Mouse (Mus musculus) heart, postnatal 0 days (tissue): ENCODE results near the gene Ano6. TPM values are rescaled to one million over a fixed set of nuclear protein-coding genes. Genes with fewer than 3 reads are reported as not detected.

Source experiments
- ATAC-seq: fragments of 200-750 bp; cut with Nextera tagmentation; 2 replicates; pipeline ENCODE4 v1.8.0; 2017; ENCODE audit warnings: low read depth, moderate number of reproducible peaks, moderate library complexity; ENCODE audit not compliant: insufficient read depth
- DNase-seq: peaks from one replicate; pipeline ENCODE4 v3.0.0-alpha.2; 2016; ENCODE audit warnings: low spot score
- H3K27ac ChIP-seq: fragments of 300-500 bp; sonication (generic); 2 replicates; pipeline ENCODE4 v1.5.1; 2014; ENCODE audit warnings: low read depth, mild to moderate bottlenecking
- H3K27me3 ChIP-seq: fragments of 300-500 bp; sonication (generic); 2 replicates; pipeline ENCODE4 v1.6.1; 2014; ENCODE audit warnings: low read length, mixed read lengths; ENCODE audit not compliant: control insufficient read depth, insufficient read depth
- H3K36me3 ChIP-seq: fragments of 300-500 bp; sonication (generic); replicated peaks from 2 replicates; pipeline ENCODE4 v1.6.1; 2014; ENCODE audit warnings: low read length, mixed read lengths; ENCODE audit not compliant: control insufficient read depth, insufficient read depth
- H3K4me1 ChIP-seq: fragments of 300-500 bp; sonication (generic); 2 replicates; pipeline ENCODE4 v1.6.1; 2014; ENCODE audit warnings: antibody characterized with exemption; ENCODE audit not compliant: control insufficient read depth, insufficient read depth
- H3K4me2 ChIP-seq: fragments of 300-500 bp; sonication (generic); 2 replicates; pipeline ENCODE4 v1.6.1; 2014; ENCODE audit warnings: low read depth, mild to moderate bottlenecking, low read length, moderate library complexity
- H3K4me3 ChIP-seq: fragments of 300-500 bp; sonication (generic); 2 replicates; pipeline ENCODE4 v1.5.1; 2014; ENCODE audit warnings: low read depth, low read length
- H3K9ac ChIP-seq: fragments of 300-500 bp; sonication (generic); replicated peaks from 2 replicates; pipeline ENCODE4 v1.6.1; 2014; ENCODE audit warnings: low read depth, low read length, mixed read lengths
- H3K9me3 ChIP-seq: fragments of 300-500 bp; sonication (generic); replicated peaks from 2 replicates; pipeline ENCODE4 v1.6.1; 2016; ENCODE audit warnings: low read length; ENCODE audit not compliant: control insufficient read depth
- CTCF ChIP-seq: IDR thresholded peaks from 2 replicates; pipeline ENCODE4 v1.5.1; 2016; ENCODE audit warnings: antibody characterized with exemption, control low read depth, low read depth
- EP300 ChIP-seq: IDR thresholded peaks from 2 replicates; pipeline ENCODE4 v1.6.1; 2016; ENCODE audit warnings: antibody characterized with exemption, low read depth
- WGBS: fragments of 180-500 bp; shearing (Covaris S2); extraction: QIAGEN DNeasy Blood & Tissue Kit; methylation state at CpG from one replicate; pipeline ENCODE4 v1.1.7; 2014; 5-methylcytosine and 5-hydroxymethylcytosine counted together
- polyA plus RNA-seq: library from polyadenylated mRNA; unstranded; fragments of >200 nt; fragmentation: Nextera tagmentation; extraction: Ambion mirVana; gene quantifications from 2 replicates; pipeline ENCODE4 v1.2.1, GENCODE M21; 2015
- total RNA-seq: library from RNA; depleted of rRNA; stranded (reverse); fragments of >200 nt; gene quantifications from 2 replicates; pipeline ENCODE4 v1.2.3, GENCODE M21; 2014; ENCODE audit warnings: low replicate concordance

Gene Ano6
- total and polyA plus RNA-seq, 2 experiments from 2014 or later = 14.2 to 26.5 TPM

GRCm38 (mm10) chr15:95989496-95990124 is 199.0 kb downstream of the Ano6 start:
- WGBS = 60% methylated on average over 9 of the region's 9 CpGs
- Histone ChIP-seq H3K27ac (no peak overlapping the region), H3K4me3 (no peak overlapping the region), H3K36me3 (no peaks in the 10 kb centered on the region), H3K9ac (no peak overlapping the region), H3K4me2 (no peak overlapping the region), H3K4me1 (no peaks in the 10 kb centered on the region), H3K9me3 (peaks cover 11% of the 10 kb centered on the region; the same call in 1 of the 2 replicates), H3K27me3 (no peaks in the 10 kb centered on the region)
- DNase-seq (no peak), ATAC-seq (no peak)
- TF ChIP-seq CTCF (no peak), EP300 (no peak)

DNA sequence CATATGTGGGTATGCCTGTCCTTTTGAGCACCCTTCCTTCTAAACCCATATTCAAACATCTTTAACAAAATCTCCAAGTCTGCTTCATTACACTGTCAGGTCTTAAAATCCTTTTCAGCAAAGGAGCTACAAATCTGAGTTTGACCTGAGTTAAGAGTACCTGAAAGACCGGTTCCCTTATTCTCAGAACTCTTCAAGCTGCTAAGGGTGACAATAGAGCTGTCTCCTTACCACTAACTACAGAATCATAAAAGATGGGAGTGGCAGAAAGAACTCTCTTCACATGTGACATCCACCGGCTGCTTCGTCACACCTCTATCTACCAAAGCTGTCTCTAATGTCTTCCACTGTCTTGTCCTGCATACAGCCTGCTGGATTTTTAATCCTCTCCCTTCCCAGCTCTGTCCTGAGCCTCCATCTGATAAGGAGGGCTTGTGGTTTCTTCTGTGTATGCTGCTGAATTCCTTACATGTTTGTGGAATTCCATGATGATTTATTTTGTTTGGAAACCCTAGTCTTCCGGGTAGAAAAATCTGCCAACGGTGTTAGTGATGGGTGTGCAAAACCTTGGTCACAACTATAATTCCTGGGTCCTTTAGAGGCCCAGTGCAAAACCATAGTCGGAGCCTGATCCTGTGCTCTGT is 212.4 kb downstream of the Ano6 start:
- Histone ChIP-seq H3K4me3 (no peak overlapping the region), H3K9ac (no peak overlapping the region), H3K4me2 (no peak overlapping the region), H3K27me3 (no peaks in the 10 kb centered on the region), H3K36me3 (no peaks in the 10 kb centered on the region), H3K27ac (no peak overlapping the region), H3K4me1 (no peaks in the 10 kb centered on the region), H3K9me3 (no peaks in the 10 kb centered on the region)
- TF ChIP-seq CTCF (no peak), EP300 (no peak)
- WGBS = 45% methylated on average over 6 of the region's 6 CpGs
- no peak for DNase-seq
- no peak for ATAC-seq

DNA sequence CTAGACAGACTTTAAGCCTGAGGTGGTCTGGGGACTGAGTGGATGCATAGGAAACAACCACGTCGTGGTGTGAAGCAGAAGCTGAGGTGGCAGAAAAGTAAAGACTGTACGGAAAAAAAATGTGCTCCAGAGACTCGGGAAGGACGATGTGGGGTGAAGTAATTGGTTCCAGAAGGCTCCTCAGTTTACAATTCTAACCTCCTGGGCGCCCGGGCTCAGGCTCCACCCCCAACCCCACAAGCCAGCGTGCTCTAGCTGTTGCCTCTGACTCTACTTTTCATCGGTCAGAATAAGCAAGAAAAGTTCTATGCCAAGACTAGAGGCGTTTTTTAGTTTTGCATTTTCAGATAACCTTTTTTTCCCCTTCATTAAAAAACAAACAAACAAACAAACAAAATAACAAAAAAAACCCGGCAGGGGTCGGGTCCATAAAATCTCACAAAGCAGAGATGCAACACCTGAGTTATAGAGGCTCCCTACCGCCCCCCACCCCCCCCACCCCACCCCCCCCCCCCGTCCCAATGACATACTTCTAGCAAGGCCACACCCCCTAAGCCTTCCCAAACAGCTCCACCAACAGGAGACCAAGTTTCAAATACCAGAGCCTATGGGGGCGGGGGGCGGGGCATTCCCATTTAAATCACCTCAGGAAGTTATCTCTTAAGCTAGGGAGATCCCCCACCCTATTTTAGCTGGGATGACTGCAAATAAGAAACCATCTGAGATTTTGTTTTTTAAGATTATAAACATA is 221.2 kb downstream of the Ano6 start:
- Histone ChIP-seq H3K4me2 (no peak overlapping the region), H3K4me3 (no peak overlapping the region), H3K9ac (no peak overlapping the region), H3K9me3 (peaks cover 6% of the 10 kb centered on the region; the same call in 1 of the 2 replicates), H3K27me3 (no peaks in the 10 kb centered on the region), H3K4me1 (no peaks in the 10 kb centered on the region), H3K36me3 (no peaks in the 10 kb centered on the region), H3K27ac (no peak overlapping the region)
- no peak for ATAC-seq
- 92% methylated on average over 15 of the region's 16 CpGs for WGBS
- DNase-seq = no peak
- TF ChIP-seq EP300 (no peak), CTCF (no peak)

DNA sequence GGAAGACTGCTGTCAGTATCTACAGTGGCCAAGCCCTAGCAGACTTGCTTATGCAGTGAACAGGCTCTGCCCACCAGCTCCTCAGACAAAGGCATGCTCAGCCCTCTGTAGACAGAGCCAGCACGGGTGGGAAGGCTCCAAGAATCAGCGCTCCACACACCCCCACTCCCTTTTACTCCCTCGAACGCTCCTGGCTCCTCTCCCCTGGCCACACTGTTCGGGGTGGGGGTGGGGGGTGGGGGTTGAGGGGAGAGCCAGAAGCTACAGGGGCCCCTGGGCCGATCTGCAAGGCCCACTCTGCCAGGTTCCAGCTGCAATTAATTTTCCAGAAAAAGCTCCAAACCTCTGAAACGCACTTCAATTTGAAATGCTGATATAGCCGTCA is 221.7 kb downstream of the Ano6 start:
- Histone ChIP-seq H3K4me3 (no peak overlapping the region), H3K4me2 (no peak overlapping the region), H3K9me3 (peaks cover 6% of the 10 kb centered on the region; the same call in 1 of the 2 replicates), H3K27me3 (no peaks in the 10 kb centered on the region), H3K4me1 (no peaks in the 10 kb centered on the region), H3K36me3 (no peaks in the 10 kb centered on the region), H3K27ac (no peak overlapping the region), H3K9ac (no peak overlapping the region)
- TF ChIP-seq EP300 = no peak
- DNase-seq (no peak), ATAC-seq (no peak)
- WGBS = 69% methylated on average over 8 of the region's 8 CpGs

- H3K9ac ChIP-seq = no peak overlapping the region
- H3K9me3 ChIP-seq = peaks cover 6% of the 10 kb centered on the region; the same call in 1 of the 2 replicates
- WGBS = 88% methylated on average over 4 of the region's 4 CpGs
- H3K4me3 ChIP-seq = no peak overlapping the region
- H3K27ac ChIP-seq = no peak overlapping the region
- H3K36me3 ChIP-seq = no peaks in the 10 kb centered on the region
- H3K27me3 ChIP-seq = no peaks in the 10 kb centered on the region
- H3K4me1 ChIP-seq = no peaks in the 10 kb centered on the region
- H3K4me2 ChIP-seq = no peak overlapping the region
- TF ChIP-seq EP300 (no peak), CTCF (no peak)
- no peak for DNase-seq
- no peak for ATAC-seq
Measured at GRCm38 (mm10) chr15:96014501-96014900, 223.9 kb downstream of the Ano6 start.
